Mouse (Mus musculus) midbrain, postnatal 0 days (tissue): Measurements from ENCODE around the gene Slc9a8. TPM values are rescaled to one million over a fixed set of nuclear protein-coding genes. Genes with fewer than 3 reads are reported as not detected.
A peak's percentile ranks its signal among the peaks of the same experiment; 100 is the strongest.

Experiments
- ATAC-seq: fragments of 200-750 bp; cut with Nextera tagmentation; 2 replicates; pipeline ENCODE4 v1.8.0; 2017; ENCODE audit warnings: moderate number of reproducible peaks, mild to moderate bottlenecking, moderate TSS enrichment, moderate library complexity; ENCODE audit not compliant: low FRiP score
- DNase-seq: peaks from one replicate; pipeline ENCODE4 v3.0.0-alpha.2; 2015; ENCODE audit warnings: low spot score
- H3K27ac ChIP-seq: fragments of 300-500 bp; sonication (generic); 2 replicates; pipeline ENCODE4 v1.5.1; 2014; ENCODE audit warnings: low read depth, mild to moderate bottlenecking, low read length, mixed read lengths
- H3K27me3 ChIP-seq: fragments of 300-500 bp; sonication (generic); 2 replicates; pipeline ENCODE4 v1.6.1; 2014; ENCODE audit warnings: low read length, control low read depth, mixed read lengths; ENCODE audit not compliant: insufficient read depth
- H3K36me3 ChIP-seq: fragments of 300-500 bp; sonication (generic); 2 replicates; pipeline ENCODE4 v1.6.1; 2014; ENCODE audit warnings: low read length, control low read depth, mixed read lengths; ENCODE audit not compliant: insufficient read depth
- H3K4me1 ChIP-seq: fragments of 300-500 bp; sonication (generic); 2 replicates; pipeline ENCODE4 v1.6.1; 2014; ENCODE audit warnings: mild to moderate bottlenecking, control low read depth, antibody characterized with exemption, low read length, mixed read lengths; ENCODE audit not compliant: insufficient read depth
- H3K4me2 ChIP-seq: fragments of 300-500 bp; sonication (generic); 2 replicates; pipeline ENCODE4 v1.6.1; 2014; ENCODE audit warnings: low read depth, mild to moderate bottlenecking, low read length, mixed read lengths; ENCODE audit not compliant: poor library complexity, severe bottlenecking
- H3K4me3 ChIP-seq: fragments of 300-500 bp; sonication (generic); 2 replicates; pipeline ENCODE4 v1.5.1; 2014; ENCODE audit warnings: low read depth, mild to moderate bottlenecking, low read length, moderate library complexity
- H3K9ac ChIP-seq: fragments of 300-500 bp; sonication (generic); replicated peaks from 2 replicates; pipeline ENCODE4 v1.6.1; 2014; ENCODE audit warnings: mild to moderate bottlenecking, low read length, moderate library complexity, mixed read lengths; ENCODE audit not compliant: poor library complexity, severe bottlenecking
- H3K9me3 ChIP-seq: fragments of 300-500 bp; sonication (generic); 2 replicates; pipeline ENCODE4 v1.6.1; 2016; ENCODE audit warnings: low read length, control low read depth
- CTCF ChIP-seq: IDR thresholded peaks from 2 replicates; pipeline ENCODE4 v1.5.1; 2016; ENCODE audit warnings: antibody characterized with exemption, mild to moderate bottlenecking
- WGBS: fragments of 180-500 bp; shearing (Covaris S2); extraction: QIAGEN DNeasy Blood & Tissue Kit; methylation state at CpG from one replicate; pipeline ENCODE4 v1.1.7; 2014; 5-methylcytosine and 5-hydroxymethylcytosine counted together
- polyA plus RNA-seq: library from polyadenylated mRNA; unstranded; fragments of >200 nt; fragmentation: Nextera tagmentation; extraction: Ambion mirVana; gene quantifications from 2 replicates; pipeline ENCODE4 v1.2.1, GENCODE M21; 2015
- total RNA-seq: library from RNA; depleted of rRNA; stranded (reverse); fragments of >200 nt; gene quantifications from 2 replicates; pipeline ENCODE4 v1.2.3, GENCODE M21; 2014

Gene Slc9a8
- total and polyA plus RNA-seq, 2 experiments from 2014 or later = 17.9 to 30.6 TPM

DNA sequence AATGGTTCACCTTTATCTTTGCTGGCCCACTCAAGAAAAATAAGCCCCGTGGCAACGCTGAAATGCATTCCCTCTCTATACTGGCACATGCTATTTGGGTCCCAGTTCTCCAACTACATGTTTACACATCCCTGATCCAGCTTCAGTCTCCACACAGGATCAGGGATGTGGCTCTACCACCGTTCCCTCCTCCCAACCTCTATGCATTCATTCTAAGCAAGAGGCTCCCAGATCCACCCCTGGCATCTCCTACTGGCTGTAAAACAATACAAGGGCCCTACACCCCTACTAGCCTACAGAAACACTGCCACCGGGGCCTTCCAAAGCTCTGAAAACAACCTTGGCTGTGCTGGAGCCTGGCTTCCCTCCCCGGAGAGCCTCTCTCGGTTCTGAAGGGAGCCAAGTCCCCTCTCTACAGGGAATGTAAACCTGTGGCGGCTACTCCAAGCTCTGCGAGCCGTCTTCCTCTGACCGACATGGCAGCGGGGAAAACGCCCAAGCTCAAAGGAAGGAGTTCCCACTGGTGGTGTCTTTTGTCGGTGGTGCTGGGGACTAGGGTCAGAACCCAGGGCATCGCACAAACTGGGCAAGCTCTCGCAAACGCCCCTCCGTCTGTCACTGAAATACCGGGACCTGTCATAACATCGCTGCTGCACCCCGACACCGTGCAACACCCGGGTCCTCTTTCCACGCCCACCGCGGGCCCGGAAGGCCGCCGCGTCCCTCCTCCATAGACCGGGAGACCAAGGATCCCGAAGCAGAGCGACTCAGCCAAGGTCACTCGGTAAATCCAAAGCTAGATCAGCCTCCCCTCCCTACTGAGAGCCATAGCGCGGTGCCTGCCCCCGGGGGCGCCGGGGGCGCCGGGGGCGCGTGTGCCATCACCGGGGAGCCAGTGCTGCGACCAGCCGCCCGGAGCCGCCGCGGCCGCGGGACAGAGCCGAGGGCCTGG is 70.5 kb downstream of the Slc9a8 start, which contains the start of gene Rnf114:
TSS of gene Rnf114 (plus strand) at position 889 of the 952 bp plus-strand sequence.
- Histone ChIP-seq H3K9me3 (no peaks in the 10 kb centered on the region), H3K4me1 (peaks cover 6% of the 10 kb centered on the region; the same call in 1 of the 2 replicates), H3K4me3 (peak within 1 kb of the TSS; percentile 100), H3K9ac (peak within 1 kb of the TSS; percentile 99), H3K4me2 (peak within 1 kb of the TSS; percentile 69), H3K36me3 (peaks cover 4% of the 10 kb centered on the region; the same call in 1 of the 2 replicates), H3K27me3 (no peaks in the 10 kb centered on the region), H3K27ac (peak within 1 kb of the TSS; percentile 98)
- ATAC-seq = peak; percentile 50; the same call in 1 of the 2 replicates
- no peak for TF ChIP-seq CTCF
- WGBS = 5% methylated on average over 33 of the region's 52 CpGs
- DNase-seq = peak; percentile 15

GRCm38 (mm10) chr2:167492713-167493636 is 71.5 kb downstream of the Slc9a8 start, which contains the start of gene Spata2:
Gene Spata2 (minus strand): TSS chr2:167492887.
- peaks cover 6% of the 10 kb centered on the region; the same call in 1 of the 2 replicates for H3K4me1 ChIP-seq

GRCm38 (mm10) chr2:167496437-167496836 is 74.9 kb downstream of the Slc9a8 start:
- no peaks in the 10 kb centered on the region for H3K27me3 ChIP-seq
- H3K4me3 ChIP-seq = no peak overlapping the region
- no peak overlapping the region for H3K9ac ChIP-seq
- DNase-seq = no peak
- H3K27ac ChIP-seq = no peak overlapping the region
- H3K4me1 ChIP-seq = peaks cover 4% of the 10 kb centered on the region; the same call in 1 of the 2 replicates
- no peaks in the 10 kb centered on the region for H3K36me3 ChIP-seq
- H3K4me2 ChIP-seq = no peak overlapping the region
- no peak for TF ChIP-seq CTCF
- no peak for ATAC-seq
- 83% methylated on average over 7 of the region's 7 CpGs for WGBS
- no peaks in the 10 kb centered on the region for H3K9me3 ChIP-seq

More at GRCm38 (mm10) chr2:167492713-167493636, 71.5 kb downstream of the Slc9a8 start, which contains the start of gene Spata2:
- Histone ChIP-seq H3K9me3 (no peaks in the 10 kb centered on the region), H3K9ac (peak within 1 kb of the TSS; percentile 99), H3K36me3 (no peaks in the 10 kb centered on the region), H3K27ac (peak within 1 kb of the TSS; percentile 98), H3K4me3 (peak within 1 kb of the TSS; percentile 100), H3K4me2 (peak within 1 kb of the TSS; percentile 69), H3K27me3 (no peaks in the 10 kb centered on the region)
- 2% methylated on average over 59 of the region's 63 CpGs for WGBS
- peak; percentile 81 for ATAC-seq
- no peak for TF ChIP-seq CTCF
- DNase-seq = peak; percentile 95

- no peak overlapping the region for H3K4me3 ChIP-seq
- H3K9me3 ChIP-seq = no peaks in the 10 kb centered on the region
- no peaks in the 10 kb centered on the region for H3K36me3 ChIP-seq
- ATAC-seq (no peak), DNase-seq (no peak)
- 82% methylated on average over 5 of the region's 5 CpGs for WGBS
- no peaks in the 10 kb centered on the region for H3K27me3 ChIP-seq
- no peak overlapping the region for H3K9ac ChIP-seq
- H3K4me2 ChIP-seq = no peak overlapping the region
- peak; percentile 65 for TF ChIP-seq CTCF
- H3K27ac ChIP-seq = no peak overlapping the region
- H3K4me1 ChIP-seq = no peaks in the 10 kb centered on the region
Measured at GRCm38 (mm10) chr2:167497272-167497671, 75.8 kb downstream of the Slc9a8 start.

GRCm38 (mm10) chr2:167502554-167503252 is 81.2 kb downstream of the Slc9a8 start:
- Histone ChIP-seq H3K27me3 (no peaks in the 10 kb centered on the region), H3K9ac (peak overlapping the region; percentile 90; the same call in 1 of the 2 replicates), H3K36me3 (no peaks in the 10 kb centered on the region), H3K4me3 (peak overlapping the region; percentile 88), H3K9me3 (no peaks in the 10 kb centered on the region), H3K27ac (peak overlapping the region; percentile 82), H3K4me1 (peaks cover 8% of the 10 kb centered on the region; the same call in 1 of the 2 replicates), H3K4me2 (peak overlapping the region; percentile 96)
- peak; percentile 47 for ATAC-seq
- 52% methylated on average over 13 of the region's 13 CpGs for WGBS
- TF ChIP-seq CTCF = no peak
- DNase-seq = peak; percentile 54
